Comparison of ENCODE assay signal across 26 mouse cellular contexts in the genomic region with DNA sequence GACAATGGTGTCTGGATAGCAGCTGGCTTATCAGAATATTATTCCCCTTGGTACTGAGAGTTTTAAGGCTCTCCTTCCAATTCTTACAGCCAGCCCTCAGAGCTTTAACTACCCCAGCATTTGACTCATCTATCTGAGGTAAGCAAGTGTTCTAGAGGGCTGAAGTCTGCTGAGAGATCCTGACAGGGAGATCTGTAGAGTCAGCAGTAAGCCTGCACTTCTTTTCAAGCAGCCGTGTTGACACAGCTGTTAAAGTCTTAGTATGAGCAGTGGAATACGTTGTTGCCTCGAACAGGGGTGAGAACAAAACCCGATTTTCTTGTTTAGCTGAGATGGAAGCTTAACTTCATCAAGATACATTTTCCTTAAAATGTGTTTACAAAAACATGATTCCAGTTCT. TPM values are rescaled to one million over a fixed set of nuclear protein-coding genes. Genes with fewer than 3 reads are reported as not detected.
DNase-seq lines count a peak whose midpoint lies in the region; ATAC-seq and TF ChIP-seq lines count a peak whose summit lies in the region.
"Had no signal": no experiment of that assay in that cellular context is flagged by ENCODE, and none has a peak within 500 bp of the region (broad histone marks: within the 10 kb centered on the region; RNA-seq: fewer than 3 reads in every experiment).

No protein-coding gene starts in this region.

- peak overlapping the region; percentile 17; the same call in 1 of the 2 replicates for H3K27ac ChIP-seq in intestine, postnatal 0 days (ENCODE audit: low read depth, low read length)
- no peak overlapping the region for H3K27ac ChIP-seq in intestine, embryonic 16.5 days (ENCODE audit: low read length)
- H3K27ac ChIP-seq: embryonic facial prominence, embryonic 13.5 days; forebrain, embryonic 15.5 days; gastrocnemius, adult 2 months; heart, embryonic 10.5 days; hindbrain, embryonic 14.5 days; limb, embryonic 10.5 days; liver, embryonic 15.5 days; midbrain, embryonic 12.5 days; neural tube, embryonic 15.5 days had no signal

- H3K4me1 ChIP-seq in intestine, postnatal 0 days (replicated peaks; ENCODE audit: control insufficient read depth, insufficient read depth, low read length), result no peaks in the 10 kb centered on the region
- H3K4me1 ChIP-seq in intestine, embryonic 16.5 days (ENCODE audit: control insufficient read depth, insufficient read depth, low read length), result no peaks in the 10 kb centered on the region
- H3K4me1 ChIP-seq: embryonic facial prominence, embryonic 13.5 days; forebrain, embryonic 15.5 days; heart, embryonic 10.5 days; limb, embryonic 10.5 days; liver, embryonic 15.5 days; midbrain, embryonic 12.5 days; neural tube, embryonic 15.5 days had no signal

- 42% methylated on average over 4 of the region's 4 CpGs for WGBS in intestine, postnatal 0 days
- WGBS in intestine, embryonic 16.5 days, result 59% methylated on average over 4 of the region's 4 CpGs

- no peaks in the 10 kb centered on the region for H3K27me3 ChIP-seq in intestine, postnatal 0 days (replicated peaks; ENCODE audit: control insufficient read depth, insufficient read depth, low read length)
- H3K27me3 ChIP-seq in intestine, embryonic 16.5 days (replicated peaks; ENCODE audit: control insufficient read depth, insufficient read depth, low read length), result no peaks in the 10 kb centered on the region
- H3K27me3 ChIP-seq: embryonic facial prominence, embryonic 13.5 days; forebrain, embryonic 15.5 days; liver, embryonic 15.5 days; midbrain, embryonic 12.5 days; neural tube, embryonic 15.5 days had no signal

- DNase-seq in embryo, embryonic 10 days (ENCODE audit: low spot score), result peak; percentile 24
- no peak for DNase-seq in embryo, embryonic 9.5 days (ENCODE audit: extremely low spot score)
- peak; percentile 13 for DNase-seq in induced T-regulatory cell, adult 2 months (ENCODE audit: low read depth)
- peak; percentile 42 for DNase-seq in yolk sac, embryonic 10.5 days (ENCODE audit: low spot score)
- DNase-seq in layer of hippocampus, adult 9-10 months (ENCODE audit: low spot score), result no peak
- DNase-seq: cerebellum, adult 9-10 months; gastrocnemius, adult 2 months; heart, postnatal 4 days; kidney, adult 9 months; kidney, postnatal 14 days; layer of hippocampus, adult 9-11 months; liver; right cerebral cortex, adult 18-20 months; right cerebral cortex, postnatal 4 days; thymus, postnatal 25 days had no signal

- H3K4me2 ChIP-seq in intestine, postnatal 0 days (replicated peaks; ENCODE audit: low read depth), result no peak overlapping the region
- H3K4me2 ChIP-seq in intestine, embryonic 16.5 days (ENCODE audit: low read depth, low read length), result no peak overlapping the region
- H3K4me2 ChIP-seq: embryonic facial prominence, embryonic 13.5 days; forebrain, embryonic 15.5 days; hindbrain, embryonic 14.5 days; liver, embryonic 15.5 days; midbrain, embryonic 12.5 days; neural tube, embryonic 15.5 days had no signal

- no peaks in the 10 kb centered on the region for H3K9me3 ChIP-seq in intestine, postnatal 0 days (ENCODE audit: control insufficient read depth)
- H3K9me3 ChIP-seq in intestine, embryonic 16.5 days (ENCODE audit: control insufficient read depth, low read length), result no peaks in the 10 kb centered on the region
- H3K9me3 ChIP-seq: embryonic facial prominence, embryonic 13.5 days; forebrain, embryonic 15.5 days; heart, embryonic 10.5 days; limb, embryonic 10.5 days; liver, embryonic 15.5 days; midbrain, embryonic 12.5 days; neural tube, embryonic 15.5 days had no signal

- TF ChIP-seq CTCF in intestine, postnatal 0 days (IDR thresholded peaks at IDR 0.05; ENCODE audit: low read depth), result no peak

- no peak overlapping the region for H3K9ac ChIP-seq in intestine, postnatal 0 days (ENCODE audit: low read depth, low read length)
- H3K9ac ChIP-seq in intestine, embryonic 16.5 days (ENCODE audit: low read depth, low read length), result no peak overlapping the region
- H3K9ac ChIP-seq: embryonic facial prominence, embryonic 13.5 days; forebrain, embryonic 15.5 days; hindbrain, embryonic 14.5 days; liver, embryonic 15.5 days; midbrain, embryonic 12.5 days; neural tube, embryonic 15.5 days had no signal

- no peak overlapping the region for H3K4me3 ChIP-seq in intestine, postnatal 0 days (ENCODE audit: low read depth, low read length)
- H3K4me3 ChIP-seq in intestine, embryonic 16.5 days (ENCODE audit: low read length), result no peak overlapping the region
- H3K4me3 ChIP-seq: embryonic facial prominence, embryonic 13.5 days; forebrain, embryonic 15.5 days; gastrocnemius, adult 2 months; heart, embryonic 10.5 days; limb, embryonic 10.5 days; liver, embryonic 15.5 days; midbrain, embryonic 12.5 days; neural tube, embryonic 15.5 days had no signal

- H3K36me3 ChIP-seq in intestine, postnatal 0 days (ENCODE audit: control insufficient read depth, insufficient read depth), result no peaks in the 10 kb centered on the region; the same call in 1 of the 2 replicates
- H3K36me3 ChIP-seq in intestine, embryonic 16.5 days (ENCODE audit: control insufficient read depth, insufficient read depth, low read length), result no peaks in the 10 kb centered on the region
- H3K36me3 ChIP-seq: embryonic facial prominence, embryonic 13.5 days; forebrain, embryonic 15.5 days; heart, embryonic 10.5 days; limb, embryonic 10.5 days; liver, embryonic 15.5 days; midbrain, embryonic 12.5 days; neural tube, embryonic 15.5 days had no signal

- ATAC-seq in intestine, postnatal 0 days, result no peak
- no peak for ATAC-seq in intestine, embryonic 16.5 days
- ATAC-seq: activated CD4-positive, CD25-positive, alpha-beta regulatory T cell, adult 4 months; forebrain, embryonic 15.5 days had no signal

RNA-seq across cellular contexts. Expression of gene Cep57l1, which starts 43.4 kb away (rescaled TPM):
- polyA plus RNA-seq in intestine, postnatal 0 days (2015; fragmentation: Nextera tagmentation; extraction: Ambion mirVana), result 5.0 and 5.3 TPM in 2 replicates
- polyA plus RNA-seq in intestine, embryonic 16.5 days (2015; fragmentation: Nextera tagmentation; extraction: Ambion mirVana), result 13.6 and 18.6 TPM in 2 replicates

RNA-seq across cellular contexts. Expression of gene Sesn1, which starts 43.5 kb away (rescaled TPM):
- 26.2 and 27.3 TPM in 2 replicates for polyA plus RNA-seq in intestine, postnatal 0 days (2015; fragmentation: Nextera tagmentation; extraction: Ambion mirVana)
- 28.3 and 29.1 TPM in 2 replicates for polyA plus RNA-seq in intestine, embryonic 16.5 days (2015; fragmentation: Nextera tagmentation; extraction: Ambion mirVana)

RNA-seq across cellular contexts. Expression of gene Ccdc162, which starts 49.8 kb away (rescaled TPM):
- polyA plus RNA-seq in intestine, postnatal 0 days (2015; fragmentation: Nextera tagmentation; extraction: Ambion mirVana), result 8.3 and 8.4 TPM in 2 replicates
- polyA plus RNA-seq in intestine, embryonic 16.5 days (2015; fragmentation: Nextera tagmentation; extraction: Ambion mirVana), result 1.0 and 1.1 TPM in 2 replicates
- polyA plus RNA-seq: liver, embryonic 15.5 days had no signal

Comparison
In these comparisons a context has a peak if more than half of its experiments do, and no peak if none do; other contexts are left out.
1. DNase-seq: peak in embryo, embryonic 10 days (single experiment), induced T-regulatory cell, adult 2 months (single experiment) and yolk sac, embryonic 10.5 days (single experiment); none in embryo, embryonic 9.5 days (single experiment) and layer of hippocampus, adult 9-10 months (single experiment).